Mouse (Mus musculus) C2C12 (cell line): ENCODE measurements around the gene Jmjd6. TPM values are rescaled to one million over a fixed set of nuclear protein-coding genes. Genes with fewer than 3 reads are reported as not detected.
"Not testable (repeated sequence)": the region's sequence is repeated elsewhere in the genome, so short reads cannot be mapped to it uniquely, and the experiment has no call there.

Experiments
- H3K27me3 ChIP-seq: one replicate; pipeline ENCODE4 v1.6.1; 2011; ENCODE audit not compliant: control insufficient read depth, insufficient read depth, insufficient read length
- H3K36me3 ChIP-seq: one replicate; pipeline ENCODE4 v1.6.1; 2011; ENCODE audit not compliant: control insufficient read depth, insufficient read depth
- H3K4me3 ChIP-seq: one replicate; pipeline ENCODE4 v1.5.1; 2011; ENCODE audit warnings: mild to moderate bottlenecking, control low read depth; ENCODE audit not compliant: poor library complexity, insufficient read depth, severe bottlenecking
- H3K79me2 ChIP-seq: one replicate; pipeline ENCODE4 v1.6.1; 2011; ENCODE audit not compliant: control insufficient read depth, insufficient read depth
- H3K79me3 ChIP-seq: one replicate; pipeline ENCODE4 v1.6.1; 2011; ENCODE audit warnings: low read depth, control low read depth
- H3ac ChIP-seq: one replicate; pipeline ENCODE3; 2011; ENCODE audit warnings: low read depth; ENCODE audit not compliant: control insufficient read depth, insufficient read length
- CEBPB ChIP-seq: IDR thresholded peaks from one replicate; pipeline ENCODE4 v1.6.1; 2011; ENCODE audit warnings: low read depth, mild to moderate bottlenecking, control low read depth, moderate library complexity
- CTCF ChIP-seq: IDR thresholded peaks from one replicate; pipeline ENCODE4 v1.5.1; 2011; ENCODE audit not compliant: control insufficient read depth, insufficient read depth, insufficient read length
- FOSL1 ChIP-seq: IDR thresholded peaks from one replicate; pipeline ENCODE4 v1.8.0; 2011; ENCODE audit warnings: mild to moderate bottlenecking, low read length; ENCODE audit not compliant: poor library complexity, insufficient read depth, severe bottlenecking
- MAX ChIP-seq: IDR thresholded peaks from one replicate; pipeline ENCODE4 v1.6.1; 2011; ENCODE audit warnings: mild to moderate bottlenecking, control low read depth
- MYOD1 ChIP-seq: IDR thresholded peaks from one replicate; pipeline ENCODE4 v1.6.1; 2011; ENCODE audit warnings: low read depth; ENCODE audit not compliant: control insufficient read depth, insufficient read length
- MYOG ChIP-seq: IDR thresholded peaks from one replicate; pipeline ENCODE4 v1.6.1; 2011; ENCODE audit not compliant: control insufficient read depth, insufficient read length; ENCODE audit errors: extremely low read depth
- USF1 ChIP-seq: IDR thresholded peaks from one replicate; pipeline ENCODE4 v1.6.1; 2011; ENCODE audit warnings: low read depth, mild to moderate bottlenecking, control low read depth, moderate library complexity
- polyA plus RNA-seq: library from polyadenylated mRNA; unstranded; fragments of >200 nt; fragmentation: generic; extraction: Trizol; gene quantifications from one replicate; pipeline ENCODE4 v1.2.1, GENCODE M21; 2012; ENCODE audit warnings: missing spikeins

Jmjd6 gene
- polyA plus RNA-seq, 1 experiment: 74.4 TPM

DNA sequence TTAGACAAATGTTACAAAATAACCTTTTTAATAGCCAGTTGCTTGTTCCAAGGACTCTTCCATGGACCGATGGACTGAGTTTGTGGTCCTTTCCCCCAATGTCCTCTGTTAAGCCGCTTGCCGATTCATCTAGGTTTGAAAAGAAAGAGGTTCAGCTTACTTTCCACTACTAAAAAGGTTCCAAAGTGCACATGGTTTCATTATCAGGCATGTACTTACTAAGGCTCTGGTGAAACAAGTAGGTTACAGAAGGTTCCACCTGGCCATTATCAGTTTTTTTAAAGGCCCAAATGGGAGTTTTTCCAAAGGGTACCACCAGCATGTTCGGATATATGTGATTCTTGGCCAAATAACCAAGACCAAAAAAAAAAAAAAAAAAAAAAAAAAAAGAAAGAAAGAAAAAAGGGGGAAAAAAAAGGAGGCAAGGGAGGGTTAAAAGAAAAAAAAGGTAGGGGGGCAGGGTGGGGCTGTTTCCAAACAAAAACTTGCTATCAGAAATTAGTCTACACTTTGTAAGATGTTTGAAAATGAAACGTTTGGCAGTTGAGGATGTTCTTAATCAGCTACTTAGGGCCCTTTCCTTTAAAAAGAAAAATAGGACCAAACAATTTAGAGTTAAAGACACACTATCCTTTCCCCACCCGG lies 7.7 kb upstream of the Jmjd6 start:
- Histone ChIP-seq H3K4me3 (peak overlapping the region; percentile 98), H3K79me2 (peaks cover 91% of the 10 kb centered on the region), H3K27me3 (no peaks in the 10 kb centered on the region), H3K36me3 (peaks cover 61% of the 10 kb centered on the region), H3K79me3 (peaks cover 58% of the 10 kb centered on the region), H3ac (peak overlapping the region; percentile 66)
- TF ChIP-seq MYOD1 (no peak), CTCF (no peak), USF1 (no peak), FOSL1 (no peak), MYOG (no peak), MAX (no peak), CEBPB (no peak)

DNA sequence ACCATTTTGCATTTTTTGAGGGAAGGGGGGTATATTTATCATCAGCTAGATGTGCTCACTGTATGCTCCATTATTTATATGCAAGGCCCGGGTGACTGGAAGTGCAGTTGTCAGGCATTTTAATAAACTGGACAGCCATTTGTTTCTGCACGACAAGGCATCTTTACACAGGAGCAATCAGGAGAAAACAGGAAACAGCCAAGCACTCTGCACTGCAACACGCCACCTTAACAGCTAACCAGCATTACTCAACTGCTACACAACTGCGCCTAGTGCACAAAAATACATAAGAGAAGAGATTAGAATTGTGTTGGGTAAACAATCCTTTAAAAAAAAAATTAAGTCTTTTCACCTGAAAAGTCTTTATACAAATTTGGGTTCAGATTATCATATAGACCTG lies 6.8 kb upstream of the Jmjd6 start:
- H3ac ChIP-seq: peak overlapping the region; percentile 61
- peaks cover 63% of the 10 kb centered on the region for H3K36me3 ChIP-seq
- H3K79me2 ChIP-seq: peaks cover 92% of the 10 kb centered on the region
- TF ChIP-seq CEBPB: no peak
- no peak for TF ChIP-seq USF1
- TF ChIP-seq MAX: no peak
- TF ChIP-seq MYOD1: no peak
- TF ChIP-seq CTCF: no peak
- TF ChIP-seq FOSL1: no peak
- no peak for TF ChIP-seq MYOG
- H3K79me3 ChIP-seq: peaks cover 53% of the 10 kb centered on the region
- H3K27me3 ChIP-seq: no peaks in the 10 kb centered on the region
- peak overlapping the region; percentile 98 for H3K4me3 ChIP-seq

DNA sequence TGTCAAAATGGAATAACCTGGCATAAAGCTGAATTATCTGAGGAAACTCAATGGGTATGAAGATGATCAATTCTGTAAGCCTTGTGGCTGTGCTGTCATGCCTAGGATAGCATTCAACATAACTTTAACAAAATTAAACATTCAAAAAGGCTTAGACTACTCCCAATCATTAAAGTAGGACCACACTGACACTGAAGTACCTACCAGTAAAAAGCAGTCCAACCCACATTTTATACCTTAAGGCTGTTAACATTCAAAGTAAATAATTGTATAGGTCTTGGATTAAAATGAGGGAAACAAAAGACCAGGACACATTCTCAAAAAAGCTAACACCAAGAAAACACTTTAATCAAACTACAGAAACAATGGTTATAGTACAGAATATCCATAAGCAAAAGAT lies 6.3 kb upstream of the Jmjd6 start:
- TF ChIP-seq MYOD1: no peak
- TF ChIP-seq CTCF: no peak
- TF ChIP-seq MYOG: no peak
- TF ChIP-seq CEBPB: no peak
- no peak for TF ChIP-seq MAX
- no peak for TF ChIP-seq USF1
- no peak for TF ChIP-seq FOSL1
- Histone ChIP-seq H3K79me3 (peaks cover 50% of the 10 kb centered on the region), H3ac (no peak overlapping the region), H3K36me3 (peaks cover 63% of the 10 kb centered on the region), H3K79me2 (peaks cover 92% of the 10 kb centered on the region), H3K4me3 (no peak overlapping the region), H3K27me3 (no peaks in the 10 kb centered on the region)

DNA sequence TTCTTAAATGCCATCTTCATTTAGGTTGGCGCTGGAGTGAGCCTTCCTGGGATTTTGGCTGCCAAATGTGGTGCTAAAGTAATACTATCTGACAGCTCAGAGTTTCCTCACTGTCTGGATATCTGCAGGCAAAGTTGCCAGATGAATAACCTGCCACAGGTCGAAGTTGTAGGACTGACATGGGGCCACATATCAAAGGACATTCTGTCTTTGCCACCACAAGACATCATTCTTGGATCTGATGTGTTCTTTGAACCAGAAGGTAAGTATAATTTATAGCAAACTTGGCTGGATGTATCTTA lies 5.6 kb upstream of the Jmjd6 start:
- H3ac ChIP-seq, H3K4me3 ChIP-seq, H3K27me3 ChIP-seq: not testable (repeated sequence)
- Histone ChIP-seq H3K36me3 (peaks cover 63% of the 10 kb centered on the region), H3K79me3 (peaks cover 49% of the 10 kb centered on the region), H3K79me2 (peaks cover 92% of the 10 kb centered on the region)

DNA sequence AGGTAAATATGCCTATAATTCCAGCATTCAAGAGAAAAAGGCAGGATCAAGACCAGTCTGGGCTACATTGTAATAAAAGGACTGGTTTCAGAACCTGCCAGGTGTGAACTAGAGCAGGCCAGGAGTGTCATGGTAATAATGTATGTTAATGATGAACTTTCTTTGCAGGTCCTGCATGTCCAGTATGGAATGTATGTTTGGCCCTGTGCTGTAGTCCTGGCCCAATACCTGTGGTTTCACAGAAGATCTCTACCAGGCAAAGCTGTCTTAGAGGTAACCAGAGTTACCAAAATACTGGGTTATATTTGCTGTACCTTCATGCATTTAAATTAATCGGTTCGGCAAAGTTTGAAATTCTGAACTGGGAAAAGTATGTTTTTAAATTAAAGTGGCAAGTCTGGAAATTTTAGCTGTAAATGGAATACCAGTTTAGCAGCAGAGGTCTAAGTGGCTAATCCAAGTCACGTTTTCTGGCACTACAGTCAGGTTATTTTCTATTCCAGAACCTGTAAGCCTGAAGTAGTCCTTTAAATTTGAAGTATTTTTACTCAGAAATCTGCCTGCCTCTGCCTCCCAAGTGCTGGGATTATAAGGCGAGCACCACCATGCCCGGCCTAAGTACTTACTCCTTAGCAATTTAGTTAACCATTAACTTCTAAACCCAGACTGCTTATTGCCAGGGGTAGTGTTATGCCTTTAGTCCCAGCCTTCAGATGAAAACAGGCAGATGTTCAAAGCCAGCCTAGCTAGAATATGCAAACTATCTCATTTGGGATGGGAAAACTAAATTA lies 5.0 kb upstream of the Jmjd6 start:
- Histone ChIP-seq H3ac (no peak overlapping the region), H3K27me3 (no peaks in the 10 kb centered on the region), H3K36me3 (peaks cover 63% of the 10 kb centered on the region), H3K79me3 (peaks cover 48% of the 10 kb centered on the region), H3K4me3 (no peak overlapping the region), H3K79me2 (peaks cover 92% of the 10 kb centered on the region)
- TF ChIP-seq CTCF (no peak), MYOD1 (no peak), CEBPB (no peak), USF1 (no peak), MYOG (no peak), FOSL1 (no peak), MAX (no peak)
